In genomic region chr8:90877430-90877975, GRCm38 (mm10) we compare ENCODE assay signal across 8 mouse cellular contexts. TPM values are rescaled to one million over a fixed set of nuclear protein-coding genes. Genes with fewer than 3 reads are reported as not detected.
DNase-seq lines count a peak whose midpoint lies in the region; ATAC-seq and TF ChIP-seq lines count a peak whose summit lies in the region.

No protein-coding gene starts in this region.

- no peaks in the 10 kb centered on the region for H3K27me3 ChIP-seq in cerebellum, adult 2 months (ENCODE audit: control insufficient read depth, insufficient read depth, low read length)
- H3K27me3 ChIP-seq in limb, embryonic 12.5 days: no peaks in the 10 kb centered on the region
- no peaks in the 10 kb centered on the region for H3K27me3 ChIP-seq in small intestine, adult 2 months (ENCODE audit: control insufficient read depth, insufficient read depth, low read length)

- H3K9me3 ChIP-seq in limb, embryonic 12.5 days: no peaks in the 10 kb centered on the region

- DNase-seq in cerebellum, adult 2 months: no peak
- DNase-seq in cerebellum, adult 18-20 months: no peak
- DNase-seq in thymus, postnatal 14 days: peak; percentile 21
- DNase-seq in thymus, postnatal 36 days: no peak
- DNase-seq in frontal cortex, postnatal 25 days (ENCODE audit: low spot score in 2 of 2): no peak

- TF ChIP-seq CTCF in cerebellum, adult 2 months (IDR thresholded peaks at IDR 0.05; ENCODE audit: borderline replicate concordance, insufficient read depth, low read depth, low read length): no peak
- no peak for TF ChIP-seq CTCF in small intestine, adult 2 months (IDR thresholded peaks at IDR 0.05; ENCODE audit: extremely low read depth, insufficient read length, insufficient replicate concordance, low read depth, low read length)

- H3K4me3 ChIP-seq in cerebellum, adult 2 months (replicated peaks; ENCODE audit: insufficient read depth, low read depth, low read length): peak overlapping the region; percentile 62
- H3K4me3 ChIP-seq in limb, embryonic 12.5 days (replicated peaks): peak overlapping the region; percentile 45
- peak overlapping the region; percentile 63 for H3K4me3 ChIP-seq in small intestine, adult 2 months (ENCODE audit: low read depth, low read length)

- TF ChIP-seq POLR2A in cerebellum, adult 2 months (IDR thresholded peaks at IDR 0.05; ENCODE audit: borderline replicate concordance, insufficient read depth, low read length): no peak
- TF ChIP-seq POLR2A in small intestine, adult 2 months (IDR thresholded peaks at IDR 0.05; ENCODE audit: low read depth, low read length): no peak

- no peak for ATAC-seq in limb, embryonic 12.5 days (ENCODE audit: insufficient number of reproducible peaks, insufficient read depth, low FRiP score, low TSS enrichment, low read depth)
- ATAC-seq in megakaryocyte progenitor cell, adult 5-6 weeks (replicated peaks; ENCODE audit: poor library complexity): no peak

- peak overlapping the region; percentile 27; the same call in 1 of the 2 replicates for H3K27ac ChIP-seq in cerebellum, adult 2 months (ENCODE audit: insufficient read depth, low read length)
- H3K27ac ChIP-seq in limb, embryonic 12.5 days: peak overlapping the region; percentile 92
- H3K27ac ChIP-seq in small intestine, adult 2 months (ENCODE audit: insufficient read depth, low read depth, low read length): peak overlapping the region; percentile 76

- WGBS in cerebellum, adult 2 months: 11% methylated on average over 11 of the region's 11 CpGs
- WGBS in limb, embryonic 12.5 days: 2% methylated on average over 11 of the region's 11 CpGs
- 4% methylated on average over 11 of the region's 11 CpGs for WGBS in small intestine, adult 2 months

- H3K9ac ChIP-seq in limb, embryonic 12.5 days (replicated peaks): peak overlapping the region; percentile 60

- H3K4me2 ChIP-seq in limb, embryonic 12.5 days: peak overlapping the region; percentile 74

- peaks cover 25% of the 10 kb centered on the region for H3K4me1 ChIP-seq in cerebellum, adult 2 months (ENCODE audit: control insufficient read depth, insufficient read depth, low read length)
- peaks cover 24% of the 10 kb centered on the region for H3K4me1 ChIP-seq in limb, embryonic 12.5 days (replicated peaks)
- peaks cover 25% of the 10 kb centered on the region for H3K4me1 ChIP-seq in small intestine, adult 2 months (ENCODE audit: control insufficient read depth, insufficient read depth, insufficient read length, low read length)

- H3K36me3 ChIP-seq in limb, embryonic 12.5 days: no peaks in the 10 kb centered on the region
- no peaks in the 10 kb centered on the region for H3K36me3 ChIP-seq in small intestine, adult 2 months (ENCODE audit: control insufficient read depth, insufficient read depth, low read length)

RNA-seq across cellular contexts. Expression of gene Chd9, which starts 49.4 kb away (rescaled TPM):
- 882 and 1,083 TPM in 2 replicates for polyA plus RNA-seq in cerebellum, adult 2 months (2012; rRNA removed)
- 81.2 and 81.9 TPM in 2 replicates for polyA plus RNA-seq in limb, embryonic 12.5 days (2016; fragmentation: Nextera tagmentation; extraction: Ambion mirVana)
- polyA plus RNA-seq in small intestine, adult 2 months (2012; rRNA removed): 200 and 339 TPM in 2 replicates
- 121 and 145 TPM in 2 replicates for total RNA-seq in megakaryocyte progenitor cell, adult 5-6 weeks (2015)
- total RNA-seq in megakaryocyte progenitor cell, adult 5-6 weeks (2017): 47.6 and 62.6 TPM in 2 replicates

Comparison
In these comparisons a context has a peak if more than half of its experiments do, and no peak if none do; other contexts are left out.
1. H3K27ac ChIP-seq: peak in every context shown above with its lines; median percentile 92 in limb, embryonic 12.5 days; 76 in small intestine, adult 2 months; 27 in cerebellum, adult 2 months.